Mouse (Mus musculus) heart, embryonic 14.5 days (tissue): ENCODE measurements around the gene Ndufs5. TPM values are rescaled to one million over a fixed set of nuclear protein-coding genes. Genes with fewer than 3 reads are reported as not detected.

Experiments used
- ATAC-seq: fragments of 200-750 bp; cut with Nextera tagmentation; 2 replicates; pipeline ENCODE4 v1.8.0; 2017; ENCODE audit warnings: low read depth, moderate TSS enrichment; ENCODE audit not compliant: insufficient number of reproducible peaks, insufficient read depth, low FRiP score
- H3K27ac ChIP-seq, 2 experiments: fragments of 200-500 bp in 1 of 2; fragments of 300-500 bp in 1 of 2; sonication (generic) in 1 of 2; replicated peaks in 1 of 2; 2 replicates each; pipeline ENCODE4 v1.5.1; 2012 to 2014; ENCODE audit warnings: low read depth in 2 of 2, low read length in 2 of 2, control low read depth in 1 of 2, mild to moderate bottlenecking in 1 of 2, mixed read lengths in 1 of 2; ENCODE audit not compliant: control insufficient read depth in 1 of 2, insufficient read depth in 1 of 2
- H3K27me3 ChIP-seq: fragments of 300-500 bp; sonication (generic); 2 replicates; pipeline ENCODE4 v1.6.1; 2014; ENCODE audit warnings: mild to moderate bottlenecking, low read length, control low read depth; ENCODE audit not compliant: control insufficient read depth, insufficient read depth
- H3K36me3 ChIP-seq: fragments of 300-500 bp; sonication (generic); 2 replicates; pipeline ENCODE4 v1.6.1; 2014; ENCODE audit warnings: mild to moderate bottlenecking, control low read depth, low read length, mixed read lengths; ENCODE audit not compliant: control insufficient read depth, insufficient read depth
- H3K4me1 ChIP-seq, 2 experiments: fragments of 200-500 bp in 1 of 2; fragments of 300-500 bp in 1 of 2; sonication (generic) in 1 of 2; 2 replicates each; pipeline ENCODE4 v1.6.1; 2012 to 2014; ENCODE audit warnings: low read length in 2 of 2, control low read depth in 1 of 2, mixed read lengths in 1 of 2; ENCODE audit not compliant: control insufficient read depth in 2 of 2, insufficient read depth in 2 of 2
- H3K4me2 ChIP-seq: fragments of 300-500 bp; sonication (generic); 2 replicates; pipeline ENCODE4 v1.6.1; 2014; ENCODE audit warnings: mild to moderate bottlenecking, low read length
- H3K4me3 ChIP-seq, 2 experiments: fragments of 200-500 bp in 1 of 2; fragments of 300-500 bp in 1 of 2; sonication (generic) in 1 of 2; 2 replicates each; pipeline ENCODE4 v1.5.1; 2012 to 2014; ENCODE audit warnings: low read length in 2 of 2, mild to moderate bottlenecking in 2 of 2, control low read depth in 1 of 2, low read depth in 1 of 2, moderate library complexity in 1 of 2; ENCODE audit not compliant: control insufficient read depth in 1 of 2, insufficient read depth in 1 of 2
- H3K9ac ChIP-seq: fragments of 300-500 bp; sonication (generic); 2 replicates; pipeline ENCODE4 v1.6.1; 2014; ENCODE audit warnings: mild to moderate bottlenecking, low read length
- H3K9me3 ChIP-seq: fragments of 300-500 bp; sonication (generic); 2 replicates; pipeline ENCODE4 v1.6.1; 2016; ENCODE audit warnings: low read length, control low read depth; ENCODE audit not compliant: control insufficient read depth
- WGBS: fragments of 180-500 bp; shearing (Covaris S2); extraction: QIAGEN DNeasy Blood & Tissue Kit; methylation state at CpG from one replicate; pipeline ENCODE4 v1.1.7; 2014; 5-methylcytosine and 5-hydroxymethylcytosine counted together
- polyA plus RNA-seq: library from polyadenylated mRNA; unstranded; fragments of >200 nt; fragmentation: Nextera tagmentation; extraction: Ambion mirVana; gene quantifications from 2 replicates; pipeline ENCODE4 v1.2.1, GENCODE M21; 2014

The Ndufs5 gene
- polyA plus RNA-seq, result 602 and 648 TPM in 2 replicates

DNA sequence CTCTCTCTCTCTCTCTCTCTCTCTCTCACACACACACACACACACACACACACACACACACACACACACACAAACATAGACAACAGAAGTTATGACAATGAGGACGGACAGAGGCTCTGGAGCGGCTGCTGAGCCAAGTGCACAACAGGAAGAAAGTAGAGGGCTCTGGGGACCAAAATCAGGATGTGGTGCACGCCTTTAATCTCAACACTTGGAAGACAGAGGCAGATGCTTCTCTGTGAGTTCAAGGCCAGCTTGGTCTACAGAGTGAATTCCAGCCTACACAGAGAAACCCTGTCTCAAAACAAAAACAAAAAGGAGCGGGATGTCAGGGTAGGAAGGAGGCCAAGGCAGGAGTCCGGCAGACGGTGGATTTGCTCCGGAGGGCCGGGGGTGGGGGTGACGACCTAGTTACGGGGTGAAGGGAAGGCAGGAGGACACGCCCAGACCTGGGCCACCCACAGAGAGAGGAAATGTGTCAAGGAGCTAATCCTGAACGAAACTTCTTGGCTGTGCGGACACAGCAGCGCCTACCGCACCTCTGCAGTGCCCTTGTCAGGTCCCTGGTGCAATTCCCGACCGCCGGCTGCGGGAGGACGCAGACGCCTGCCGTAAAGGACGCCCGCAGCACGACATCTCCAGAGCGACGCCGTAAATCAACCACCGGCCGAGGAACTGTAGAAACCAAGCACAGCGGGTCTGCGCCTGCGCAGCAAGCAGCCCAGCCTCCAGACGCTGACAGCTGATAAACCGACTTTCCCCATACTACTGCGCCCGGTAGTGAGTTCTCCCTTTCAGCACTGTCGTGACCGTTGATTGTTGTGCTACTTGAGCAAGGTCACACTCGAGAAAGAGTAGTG is at the start of gene Ndufs5:
Gene Ndufs5, minus strand, starts transcription at position 629 of the 860 bp plus-strand sequence.
- peak within 1 kb of the TSS; percentile 74 to 85 for H3K27ac ChIP-seq
- no peaks in the 10 kb centered on the region for H3K9me3 ChIP-seq
- peaks cover 2 to 4% of the 10 kb centered on the region in 2 experiments; a peak in 3 of 4 replicates for H3K4me1 ChIP-seq
- ATAC-seq, result peak; percentile 96
- peak within 1 kb of the TSS; percentile 71 for H3K4me2 ChIP-seq
- peak within 1 kb of the TSS; percentile 67 to 81 for H3K4me3 ChIP-seq
- no peaks in the 10 kb centered on the region for H3K27me3 ChIP-seq
- peak within 1 kb of the TSS; percentile 95 for H3K9ac ChIP-seq
- H3K36me3 ChIP-seq, result peaks cover 27% of the 10 kb centered on the region
- WGBS, result under 1% methylated on average over 40 of the region's 40 CpGs

DNA sequence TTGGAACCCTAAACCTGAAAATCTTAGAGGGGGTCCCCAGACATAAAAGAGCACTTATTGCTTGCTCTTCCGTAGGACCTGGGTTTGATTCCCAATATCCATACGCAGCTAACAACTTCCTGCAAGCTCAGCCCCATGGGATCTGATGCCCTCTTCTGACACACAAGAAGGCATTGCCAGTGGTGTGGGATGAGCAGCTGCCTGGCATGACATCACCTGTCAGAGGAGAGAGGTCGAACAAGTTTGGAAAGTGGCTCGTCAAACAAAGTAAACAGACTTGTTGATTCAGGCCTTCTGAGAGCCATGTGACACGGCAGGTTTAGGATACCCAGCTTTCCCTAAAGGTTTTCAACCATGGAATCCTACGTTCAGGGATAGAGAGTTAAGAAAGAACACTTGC is 47.1 kb upstream of the Ndufs5 start:
- H3K9ac ChIP-seq, result no peak overlapping the region
- H3K4me3 ChIP-seq, result no peak overlapping the region
- no peak overlapping the region for H3K27ac ChIP-seq
- no peak for ATAC-seq
- H3K36me3 ChIP-seq, result no peaks in the 10 kb centered on the region
- no peaks in the 10 kb centered on the region for H3K4me1 ChIP-seq
- H3K9me3 ChIP-seq, result no peaks in the 10 kb centered on the region
- 72% methylated on average over 6 of the region's 6 CpGs for WGBS
- no peak overlapping the region for H3K4me2 ChIP-seq
- no peaks in the 10 kb centered on the region for H3K27me3 ChIP-seq

GRCm38 (mm10) chr4:123758306-123758705 is 40.3 kb upstream of the Ndufs5 start:
- Histone ChIP-seq H3K4me2 (no peak overlapping the region), H3K9me3 (no peaks in the 10 kb centered on the region), H3K4me3 (no peak overlapping the region), H3K4me1 (no peaks in the 10 kb centered on the region), H3K9ac (no peak overlapping the region), H3K27me3 (no peaks in the 10 kb centered on the region), H3K27ac (no peak overlapping the region), H3K36me3 (no peaks in the 10 kb centered on the region)
- WGBS, result 42% methylated on average over 4 of the region's 4 CpGs
- no peak for ATAC-seq

DNA sequence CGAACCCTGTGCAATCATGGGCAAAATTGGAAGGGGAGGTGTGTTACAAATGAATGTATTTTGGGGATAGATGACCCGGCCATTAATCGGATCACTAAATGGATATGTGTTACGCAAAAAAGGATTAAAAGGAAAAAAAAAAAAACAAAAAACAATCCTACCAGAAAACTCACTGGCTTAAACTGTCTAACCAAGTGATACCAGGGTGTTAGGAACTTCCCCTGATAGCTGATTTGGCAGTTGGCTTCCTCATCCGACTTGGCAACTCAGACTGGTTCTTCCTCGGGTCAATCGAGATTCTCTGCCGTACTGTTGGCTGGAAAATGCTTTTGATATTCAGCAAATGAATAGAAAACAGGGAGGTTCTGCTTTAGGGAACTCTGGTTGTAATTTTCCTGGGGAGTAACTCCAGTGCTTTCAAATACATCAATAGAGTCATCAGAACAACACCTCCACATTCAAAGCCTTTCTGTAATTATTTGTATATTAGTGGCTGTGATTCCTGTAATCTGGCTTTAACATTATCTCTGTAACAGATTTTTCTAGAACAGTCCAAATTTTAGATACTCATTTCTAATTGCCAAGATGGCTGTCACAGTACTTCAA is 32.8 kb upstream of the Ndufs5 start:
- Histone ChIP-seq H3K4me1 (peaks cover 2 to 21% of the 10 kb centered on the region in 2 experiments; a peak in 2 of 4 replicates), H3K9ac (peak overlapping the region; percentile 69), H3K36me3 (no peaks in the 10 kb centered on the region), H3K27ac (no peak overlapping the region), H3K4me2 (peak overlapping the region; percentile 75), H3K9me3 (no peaks in the 10 kb centered on the region), H3K27me3 (no peaks in the 10 kb centered on the region), H3K4me3 (peak overlapping the region; percentile 61 to 80)
- ATAC-seq, result no peak
- WGBS, result under 1% methylated on average over 8 of the region's 8 CpGs

GRCm38 (mm10) chr4:123750152-123750651 is 32.2 kb upstream of the Ndufs5 start, which contains the start of gene Akirin1:
TSS of gene Akirin1 (minus strand) at chr4:123750345.
- ATAC-seq, result peak; percentile 99
- H3K9ac ChIP-seq, result peak within 1 kb of the TSS; percentile 91
- no peaks in the 10 kb centered on the region for H3K9me3 ChIP-seq
- no peaks in the 10 kb centered on the region for H3K27me3 ChIP-seq
- 1% methylated on average over 33 of the region's 46 CpGs for WGBS
- H3K27ac ChIP-seq, result peak within 1 kb of the TSS; percentile 89
- peak within 1 kb of the TSS; percentile 80 to 98 for H3K4me3 ChIP-seq
- peaks cover 2 to 21% of the 10 kb centered on the region in 2 experiments; a peak in 2 of 4 replicates for H3K4me1 ChIP-seq
- H3K36me3 ChIP-seq, result no peaks in the 10 kb centered on the region
- peak within 1 kb of the TSS; percentile 89 for H3K4me2 ChIP-seq

- H3K9ac ChIP-seq, result peak overlapping the region; percentile 91
- H3K4me3 ChIP-seq, result peak overlapping the region; percentile 80 to 98
- H3K36me3 ChIP-seq, result no peaks in the 10 kb centered on the region
- peak overlapping the region; percentile 89 for H3K4me2 ChIP-seq
- H3K4me1 ChIP-seq, result peaks cover 2 to 21% of the 10 kb centered on the region in 2 experiments; a peak in 2 of 4 replicates
- peak; percentile 70; the same call in 1 of the 2 replicates for ATAC-seq
- peak overlapping the region; percentile 89 for H3K27ac ChIP-seq
- H3K27me3 ChIP-seq, result no peaks in the 10 kb centered on the region
- H3K9me3 ChIP-seq, result no peaks in the 10 kb centered on the region
- under 1% methylated on average over 46 of the region's 55 CpGs for WGBS
These were observed 31.6 kb upstream of the Ndufs5 start for GRCm38 (mm10) chr4:123749484-123750130.
